Mouse (Mus musculus) 3T3-L1 (cell line): ENCODE measurements at regions not wholly inside any gene's neighbourhood (a gene's known extent, or its start where the extent isn't known, plus 50 kb on each side); places are given as distances from the start of the nearest gene placed in this dataset.
A peak's percentile ranks its signal among the peaks of the same experiment; 100 is the strongest.

Source experiments
- DNase-seq: peaks from one replicate; pipeline ENCODE4 v3.0.0-alpha.2; 2015; ENCODE audit warnings: low read depth, low spot score

GRCm38 (mm10) chr9:71358961-71359360, 126.8 kb downstream of the Polr2m start:
- peak; percentile 64 for DNase-seq

DNA sequence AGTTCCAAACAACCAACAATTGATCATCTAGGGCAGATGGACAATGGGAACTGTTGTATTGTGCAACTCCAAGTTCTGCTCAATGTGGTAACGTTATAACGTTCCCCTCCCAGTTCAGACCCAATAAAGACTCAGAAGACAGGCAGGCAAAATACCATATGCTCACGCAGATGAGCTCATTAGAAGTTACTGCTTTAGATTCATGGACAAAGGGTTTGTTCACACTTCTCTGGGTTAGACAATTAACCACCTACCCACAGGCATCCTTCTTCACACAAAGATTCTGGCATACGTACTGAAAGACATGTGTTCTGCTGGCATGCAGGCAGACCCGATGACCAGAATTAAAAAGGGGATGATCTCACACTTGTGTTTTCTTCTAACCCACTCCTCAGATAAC, 130.0 kb downstream of the Polr2m start:
- no peak for DNase-seq
